In genomic region chr13:42821426-42822106, GRCm38 (mm10) we compare ENCODE assay signal across 12 mouse cellular contexts.
A peak's percentile ranks its signal among the peaks of the same experiment; 100 is the strongest.
DNase-seq lines count a peak whose midpoint lies in the region; ATAC-seq lines count a peak whose summit lies in the region.
"Had no signal": no experiment of that assay in that cellular context is flagged by ENCODE, and none has a peak within 500 bp of the region (broad histone marks: within the 10 kb centered on the region; RNA-seq: fewer than 3 reads in every experiment).

No protein-coding gene starts in this region.

- DNase-seq in right cerebral cortex, adult 18-20 months, result peak; percentile 68
- DNase-seq in right cerebral cortex, postnatal 4 days, result no peak
- peak; percentile 44 for DNase-seq in kidney, postnatal 10 days
- peak; percentile 81 for DNase-seq in testis, postnatal 14 days (ENCODE audit: low spot score)
- no peak for DNase-seq in lung, postnatal 10 days
- DNase-seq: cerebellum, adult 11 months; heart, adult 2 months; lung, embryonic 14.5 days had no signal

- peak overlapping the region; percentile 8; the same call in 1 of the 2 replicates for H3K27ac ChIP-seq in hindbrain, embryonic 13.5 days
- no peak overlapping the region for H3K27ac ChIP-seq in hindbrain, embryonic 16.5 days (ENCODE audit: low read depth, low read length)
- H3K27ac ChIP-seq: embryonic facial prominence, embryonic 13.5 days; heart, adult 2 months; limb, embryonic 12.5 days had no signal

- no peak for ATAC-seq in hindbrain, embryonic 13.5 days (ENCODE audit: low FRiP score)
- ATAC-seq in hindbrain, embryonic 16.5 days, result no peak

- WGBS in hindbrain, embryonic 13.5 days, result 39% methylated on average over 15 of the region's 15 CpGs
- 52% methylated on average over 15 of the region's 15 CpGs for WGBS in hindbrain, embryonic 16.5 days

- peaks cover 20% of the 10 kb centered on the region for H3K4me1 ChIP-seq in hindbrain, embryonic 13.5 days (replicated peaks)
- peaks cover 2% of the 10 kb centered on the region; the same call in 1 of the 2 replicates for H3K4me1 ChIP-seq in hindbrain, embryonic 16.5 days (ENCODE audit: control insufficient read depth, insufficient read depth, low read depth, low read length)
- H3K4me1 ChIP-seq: embryonic facial prominence, embryonic 13.5 days; limb, embryonic 12.5 days had no signal

- peaks cover 2% of the 10 kb centered on the region; the same call in 1 of the 2 replicates for H3K9me3 ChIP-seq in hindbrain, embryonic 13.5 days
- H3K9me3 ChIP-seq in hindbrain, embryonic 16.5 days (ENCODE audit: control insufficient read depth, low read length), result no peaks in the 10 kb centered on the region
- H3K9me3 ChIP-seq: embryonic facial prominence, embryonic 13.5 days had no signal

- H3K27me3 ChIP-seq in hindbrain, embryonic 13.5 days, result no peaks in the 10 kb centered on the region
- no peaks in the 10 kb centered on the region for H3K27me3 ChIP-seq in hindbrain, embryonic 16.5 days (replicated peaks; ENCODE audit: control insufficient read depth, insufficient read depth, low read length)
- H3K27me3 ChIP-seq: embryonic facial prominence, embryonic 13.5 days; limb, embryonic 12.5 days had no signal

- H3K36me3 ChIP-seq in hindbrain, embryonic 13.5 days, result no peaks in the 10 kb centered on the region
- H3K36me3 ChIP-seq in hindbrain, embryonic 16.5 days (ENCODE audit: control insufficient read depth, insufficient read depth, low read length), result no peaks in the 10 kb centered on the region
- H3K36me3 ChIP-seq: embryonic facial prominence, embryonic 13.5 days; limb, embryonic 12.5 days had no signal

- H3K4me3 ChIP-seq in hindbrain, embryonic 13.5 days, result no peak overlapping the region
- H3K4me3 ChIP-seq in hindbrain, embryonic 16.5 days (ENCODE audit: low read length), result no peak overlapping the region
- H3K4me3 ChIP-seq: embryonic facial prominence, embryonic 13.5 days; heart, adult 2 months; limb, embryonic 12.5 days had no signal

- no peak overlapping the region for H3K4me2 ChIP-seq in hindbrain, embryonic 13.5 days
- no peak overlapping the region for H3K4me2 ChIP-seq in hindbrain, embryonic 16.5 days (ENCODE audit: low read length)
- H3K4me2 ChIP-seq: embryonic facial prominence, embryonic 13.5 days; limb, embryonic 12.5 days; lung, embryonic 14.5 days had no signal

- no peak overlapping the region for H3K9ac ChIP-seq in hindbrain, embryonic 13.5 days
- no peak overlapping the region for H3K9ac ChIP-seq in hindbrain, embryonic 16.5 days (ENCODE audit: low read depth, low read length)
- H3K9ac ChIP-seq: embryonic facial prominence, embryonic 13.5 days; limb, embryonic 12.5 days; lung, embryonic 14.5 days had no signal

Comparison
In these comparisons a context has a peak if more than half of its experiments do, and no peak if none do; other contexts are left out.
1. DNase-seq: peak in right cerebral cortex, adult 18-20 months (single experiment), kidney, postnatal 10 days (single experiment) and testis, postnatal 14 days (single experiment); none in right cerebral cortex, postnatal 4 days (single experiment) and lung, postnatal 10 days (single experiment).